Mouse (Mus musculus) CH12.LX (cell line): ENCODE measurements around the gene Esr1. TPM values are rescaled to one million over a fixed set of nuclear protein-coding genes. Genes with fewer than 3 reads are reported as not detected.
A peak's percentile ranks its signal among the peaks of the same experiment; 100 is the strongest.

Source experiments
- DNase-seq: peaks from one replicate; pipeline ENCODE4 v3.0.0-alpha.2; 2013; ENCODE audit errors: extremely low read depth
- H3K27ac ChIP-seq: 2 replicates; pipeline ENCODE4 v1.5.1; 2012; ENCODE audit warnings: low read depth, mild to moderate bottlenecking, control low read depth, moderate library complexity; ENCODE audit not compliant: insufficient read depth
- H3K27me3 ChIP-seq: replicated peaks from 2 replicates; pipeline ENCODE3; 2012; ENCODE audit warnings: inconsistent platforms
- H3K36me3 ChIP-seq, 2 experiments: replicated peaks in 1 of 2; 2 replicates each; pipeline versions ENCODE3 to v1.6.1; 2012; ENCODE audit warnings: inconsistent platforms in 1 of 2, low read length in 1 of 2, mild to moderate bottlenecking in 1 of 2, mixed read lengths in 1 of 2, moderate library complexity in 1 of 2; ENCODE audit not compliant: control insufficient read depth in 1 of 2, insufficient read depth in 1 of 2
- H3K4me1 ChIP-seq, 2 experiments: 2 replicates each; pipeline ENCODE4 v1.6.1; 2012; ENCODE audit warnings: inconsistent platforms in 1 of 2, moderate library complexity in 1 of 2; ENCODE audit not compliant: insufficient read depth in 2 of 2, control insufficient read depth in 1 of 2
- H3K4me2 ChIP-seq: 2 replicates; pipeline ENCODE4 v1.6.1; 2012; ENCODE audit warnings: low read depth, mild to moderate bottlenecking, control low read depth; ENCODE audit not compliant: poor library complexity, insufficient read depth, severe bottlenecking
- H3K4me3 ChIP-seq, 3 experiments: fragments of 150-350 bp in 1 of 3; sonication (generic) in 1 of 3; replicated peaks in 1 of 3; 2 replicates each; pipeline versions ENCODE3 to v1.5.1; 2011 to 2012; ENCODE audit warnings: low read depth in 2 of 3, low read length in 2 of 3, mild to moderate bottlenecking in 2 of 3, moderate library complexity in 2 of 3, control low read depth in 1 of 3, improper control_type of control experiment in 1 of 3, inconsistent platforms in 1 of 3, mixed read lengths in 1 of 3; ENCODE audit not compliant: poor library complexity in 1 of 3
- H3K79me2 ChIP-seq: replicated peaks from 2 replicates; pipeline ENCODE4 v1.6.1; 2012; ENCODE audit warnings: mild to moderate bottlenecking, moderate library complexity; ENCODE audit not compliant: control insufficient read depth, poor library complexity, insufficient read depth, severe bottlenecking; ENCODE audit errors: extremely low read depth
- H3K9ac ChIP-seq: 2 replicates; pipeline ENCODE4 v1.6.1; 2012; ENCODE audit warnings: low read depth, mild to moderate bottlenecking, control low read depth, moderate library complexity; ENCODE audit not compliant: insufficient read depth
- H3K9me3 ChIP-seq: replicated peaks from 2 replicates; pipeline ENCODE3; 2012; ENCODE audit warnings: low read length, inconsistent platforms, mixed read lengths
- CHD1 ChIP-seq: IDR thresholded peaks from 2 replicates; pipeline ENCODE4 v1.6.1; 2012; ENCODE audit warnings: low read depth, low read length, improper control_type of control experiment, inconsistent platforms
- CHD2 ChIP-seq: IDR thresholded peaks from 2 replicates; pipeline ENCODE4 v1.6.1; 2011; ENCODE audit warnings: low read length, improper control_type of control experiment
- GABPA ChIP-seq: IDR thresholded peaks from 2 replicates; pipeline ENCODE4 v1.6.1; 2012; ENCODE audit warnings: low read depth, low read length, improper control_type of control experiment, inconsistent platforms; ENCODE audit not compliant: insufficient replicate concordance
- HCFC1 ChIP-seq: IDR thresholded peaks from 2 replicates; pipeline ENCODE4 v1.6.1; 2012; ENCODE audit warnings: low read depth, mild to moderate bottlenecking, inconsistent platforms, low read length, improper control_type of control experiment
- IRF4 ChIP-seq: IDR thresholded peaks from 2 replicates; pipeline ENCODE4 v1.6.1; 2014; ENCODE audit warnings: low read depth, mild to moderate bottlenecking, inconsistent platforms, low read length, improper control_type of control experiment
- KAT2A ChIP-seq: IDR thresholded peaks from 2 replicates; pipeline ENCODE4 v1.6.1; 2012; ENCODE audit warnings: low read length, improper control_type of control experiment, inconsistent platforms; ENCODE audit not compliant: insufficient replicate concordance
- MAFK ChIP-seq: IDR thresholded peaks from 2 replicates; pipeline ENCODE4 v1.6.1; 2011; ENCODE audit warnings: low read length, improper control_type of control experiment; ENCODE audit not compliant: insufficient replicate concordance
- MAX ChIP-seq: IDR thresholded peaks from 2 replicates; pipeline ENCODE4 v1.6.1; 2011; ENCODE audit warnings: low read length, improper control_type of control experiment
- MAZ ChIP-seq: IDR thresholded peaks from 2 replicates; pipeline ENCODE4 v1.6.1; 2012; ENCODE audit warnings: low read depth, mild to moderate bottlenecking, inconsistent platforms, low read length, improper control_type of control experiment, moderate library complexity
- MEF2A ChIP-seq: IDR thresholded peaks from 2 replicates; pipeline ENCODE4 v1.6.1; 2014; ENCODE audit warnings: low read depth, mild to moderate bottlenecking, inconsistent platforms, low read length, improper control_type of control experiment, borderline replicate concordance
- MXI1 ChIP-seq: IDR thresholded peaks from 2 replicates; pipeline ENCODE4 v1.6.1; 2011; ENCODE audit warnings: mild to moderate bottlenecking, low read depth, low read length, improper control_type of control experiment
- PAX5 ChIP-seq: IDR thresholded peaks from 2 replicates; pipeline ENCODE4 v1.6.1; 2012; ENCODE audit warnings: low read length, inconsistent platforms, mixed read lengths
- RAD21 ChIP-seq: IDR thresholded peaks from 2 replicates; pipeline ENCODE4 v1.6.1; 2011; ENCODE audit warnings: low read depth, mild to moderate bottlenecking, low read length, improper control_type of control experiment, moderate library complexity
- RCOR1 ChIP-seq: conservative IDR thresholded peaks from 2 replicates; pipeline ENCODE4 v1.6.1; 2012; ENCODE audit warnings: low read depth, mild to moderate bottlenecking, inconsistent platforms, low read length, improper control_type of control experiment
- ZKSCAN1 ChIP-seq: IDR thresholded peaks from 2 replicates; pipeline ENCODE4 v1.6.1; 2012; ENCODE audit warnings: low read depth, inconsistent platforms, low read length, improper control_type of control experiment, borderline replicate concordance
- ZMIZ1 ChIP-seq: IDR thresholded peaks from 2 replicates; pipeline ENCODE4 v1.6.1; 2012; ENCODE audit warnings: low read depth, mild to moderate bottlenecking, inconsistent platforms, low read length, improper control_type of control experiment
- ZNF384 ChIP-seq: IDR thresholded peaks from 2 replicates; pipeline ENCODE4 v1.6.1; 2012; ENCODE audit warnings: low read depth, low read length, improper control_type of control experiment, inconsistent platforms
- dilution Hi-C: fragments of 300-500 bp; cut with MboI; formaldehyde crosslinking; loops from 2 replicates; pipeline ENCODE4 v1.14.3; 2020; ENCODE audit warnings: low sequenced_read_pairs; ENCODE audit not compliant: extremely low pct_unique_long_range_greater_than_20kb, extremely low pct_ligation_motif_present
- in situ Hi-C: fragments of 300-500 bp; cut with MboI; formaldehyde crosslinking; loops from 3 replicates; pipeline ENCODE4 v1.14.3; 2019; ENCODE audit warnings: low sequenced_read_pairs, low pct_ligation_motif_present, low pct_unique_long_range_greater_than_20kb, mixed read lengths
- polyA plus RNA-seq: library from polyadenylated mRNA; unstranded; fragments of >175 nt; gene quantifications from 2 replicates; pipeline ENCODE4 v1.2.1, GENCODE M21; 2012; ENCODE audit warnings: low read depth; ENCODE audit not compliant: insufficient read length
- total RNA-seq, 2 experiments: library from RNA; depleted of rRNA; stranded (reverse); fragments of 300-350 nt in 1 of 2; fragments of >200 nt in 1 of 2; gene quantifications; 2 replicates each; pipeline ENCODE4 v1.2.3; 2012 to 2014

Gene Esr1
- total and polyA plus RNA-seq, 3 experiments = 0.63 to 1.0 (median 0.64) TPM

- Histone ChIP-seq H3K4me1 (no peaks in the 10 kb centered on the region; a peak in 1 of 4 replicates), H3K36me3 (no peaks in the 10 kb centered on the region), H3K79me2 (no peaks in the 10 kb centered on the region), H3K27ac (no peak overlapping the region), H3K9me3 (no peaks in the 10 kb centered on the region), H3K27me3 (no peaks in the 10 kb centered on the region), H3K4me3 (no peak overlapping the region), H3K4me2 (no peak overlapping the region), H3K9ac (no peak overlapping the region)
- in situ Hi-C loops (no loop called here), dilution Hi-C loops (no loop called here)
- no peak for DNase-seq
- TF ChIP-seq MEF2A (no peak), MAFK (no peak), IRF4 (no peak), MXI1 (no peak), GABPA (no peak), CHD2 (no peak), ZKSCAN1 (no peak), RAD21 (peak; percentile 16)
Observed at GRCm38 (mm10) chr10:4849881-4850280, 238.5 kb downstream of the Esr1 start.

- H3K9me3 ChIP-seq = no peaks in the 10 kb centered on the region
- no peak overlapping the region for H3K4me2 ChIP-seq
- no peak overlapping the region for H3K4me3 ChIP-seq
- dilution Hi-C loops = no loop called here
- TF ChIP-seq PAX5 (no peak), MAFK (no peak), MAX (no peak), HCFC1 (no peak), KAT2A (no peak), CHD1 (no peak), ZNF384 (no peak), RCOR1 (no peak), ZMIZ1 (no peak), MAZ (no peak)
- H3K4me1 ChIP-seq = no peaks in the 10 kb centered on the region
- H3K36me3 ChIP-seq = no peaks in the 10 kb centered on the region
- no peaks in the 10 kb centered on the region for H3K79me2 ChIP-seq
- in situ Hi-C loops = no loop called here
- no peak for DNase-seq
- H3K27me3 ChIP-seq = no peaks in the 10 kb centered on the region
- no peak overlapping the region for H3K9ac ChIP-seq
- no peak overlapping the region for H3K27ac ChIP-seq
Observed at GRCm38 (mm10) chr10:4875076-4875737, 263.8 kb downstream of the Esr1 start.
